Mouse (Mus musculus) hindbrain, postnatal 0 days (tissue): ENCODE data around the gene Galnt18. TPM values are rescaled to one million over a fixed set of nuclear protein-coding genes. Genes with fewer than 3 reads are reported as not detected.

ENCODE experiments used
- ATAC-seq: fragments of 200-750 bp; cut with Nextera tagmentation; 2 replicates; pipeline ENCODE4 v1.8.0; 2017; ENCODE audit warnings: mild to moderate bottlenecking, moderate TSS enrichment, moderate library complexity
- DNase-seq: peaks from one replicate; pipeline ENCODE4 v3.0.0-alpha.2; 2015; ENCODE audit warnings: low spot score
- H3K27ac ChIP-seq: fragments of 300-500 bp; sonication (generic); 2 replicates; pipeline ENCODE4 v1.5.1; 2014; ENCODE audit warnings: mild to moderate bottlenecking
- H3K27me3 ChIP-seq: fragments of 300-500 bp; sonication (generic); 2 replicates; pipeline ENCODE4 v1.6.1; 2014; ENCODE audit warnings: low read length, mixed read lengths; ENCODE audit not compliant: insufficient read depth
- H3K36me3 ChIP-seq: fragments of 300-500 bp; sonication (generic); 2 replicates; pipeline ENCODE4 v1.6.1; 2014; ENCODE audit warnings: low read length, mixed read lengths; ENCODE audit not compliant: insufficient read depth
- H3K4me1 ChIP-seq: fragments of 300-500 bp; sonication (generic); 2 replicates; pipeline ENCODE4 v1.6.1; 2014; ENCODE audit warnings: antibody characterized with exemption, low read length, mixed read lengths; ENCODE audit not compliant: insufficient read depth
- H3K4me2 ChIP-seq: fragments of 300-500 bp; sonication (generic); 2 replicates; pipeline ENCODE4 v1.6.1; 2014; ENCODE audit warnings: low read depth, mild to moderate bottlenecking, low read length, moderate library complexity, mixed read lengths
- H3K4me3 ChIP-seq: fragments of 300-500 bp; sonication (generic); 2 replicates; pipeline ENCODE4 v1.5.1; 2014; ENCODE audit warnings: low read length
- H3K9ac ChIP-seq: fragments of 300-500 bp; sonication (generic); replicated peaks from 2 replicates; pipeline ENCODE4 v1.6.1; 2014; ENCODE audit warnings: mild to moderate bottlenecking, low read length, moderate library complexity, mixed read lengths
- H3K9me3 ChIP-seq: fragments of 300-500 bp; sonication (generic); 2 replicates; pipeline ENCODE4 v1.6.1; 2016; ENCODE audit warnings: low read length, mixed read lengths
- CTCF ChIP-seq: IDR thresholded peaks from 2 replicates; pipeline ENCODE4 v1.5.1; 2016; ENCODE audit warnings: antibody characterized with exemption, control low read depth, low read depth
- WGBS: fragments of 180-500 bp; shearing (Covaris S2); extraction: QIAGEN DNeasy Blood & Tissue Kit; methylation state at CpG from one replicate; pipeline ENCODE4 v1.1.7; 2014; 5-methylcytosine and 5-hydroxymethylcytosine counted together
- polyA plus RNA-seq: library from polyadenylated mRNA; unstranded; fragments of >200 nt; fragmentation: Nextera tagmentation; extraction: Ambion mirVana; gene quantifications from 2 replicates; pipeline ENCODE4 v1.2.1, GENCODE M21; 2015
- total RNA-seq: library from RNA; depleted of rRNA; stranded (reverse); fragments of >200 nt; gene quantifications from 2 replicates; pipeline ENCODE4 v1.2.3, GENCODE M21; 2014

Gene Galnt18
- total and polyA plus RNA-seq, 2 experiments from 2014 or later: 15.8 to 22.7 TPM

GRCm38 (mm10) chr7:111748571-111749071, 31.2 kb downstream of the Galnt18 start:
- Histone ChIP-seq H3K27ac (no peak overlapping the region), H3K27me3 (no peaks in the 10 kb centered on the region), H3K9me3 (no peaks in the 10 kb centered on the region), H3K9ac (no peak overlapping the region), H3K4me2 (no peak overlapping the region), H3K4me1 (0 out of 2 replicates have a peak, but pooled peaks cover 5% of the 10 kb centered on the region), H3K4me3 (no peak overlapping the region), H3K36me3 (no peaks in the 10 kb centered on the region)
- WGBS: 69% methylated on average over 3 of the region's 3 CpGs
- TF ChIP-seq CTCF: no peak
- no peak for DNase-seq
- no peak for ATAC-seq

GRCm38 (mm10) chr7:111744770-111745169, 35.0 kb downstream of the Galnt18 start:
- Histone ChIP-seq H3K9ac (no peak overlapping the region), H3K27me3 (no peaks in the 10 kb centered on the region), H3K9me3 (no peaks in the 10 kb centered on the region), H3K4me2 (no peak overlapping the region), H3K4me3 (no peak overlapping the region), H3K4me1 (0 out of 2 replicates have a peak, but pooled peaks cover 5% of the 10 kb centered on the region), H3K36me3 (no peaks in the 10 kb centered on the region), H3K27ac (no peak overlapping the region)
- no peak for ATAC-seq
- no peak for TF ChIP-seq CTCF
- DNase-seq: no peak

DNA sequence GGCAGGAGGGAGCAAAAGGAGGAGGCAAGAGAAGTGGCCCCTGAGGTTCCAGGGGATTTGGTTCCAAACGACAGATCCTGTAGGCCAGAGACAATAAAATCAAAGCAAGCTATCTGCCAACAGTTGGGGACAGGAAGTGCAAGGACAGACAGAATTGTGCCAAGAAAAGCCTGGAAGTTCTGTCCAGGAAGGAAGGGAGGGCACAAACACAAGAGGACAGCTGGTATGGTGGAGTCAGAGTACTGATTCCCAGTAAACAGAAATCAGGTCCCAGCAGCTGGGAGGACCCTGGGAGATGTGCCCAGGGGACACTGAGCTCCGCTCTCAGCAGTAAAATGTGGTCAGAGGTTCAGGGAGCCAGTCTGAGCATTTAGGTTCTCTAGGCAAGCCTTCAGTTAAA, 38.2 kb downstream of the Galnt18 start:
- no peak for DNase-seq
- no peaks in the 10 kb centered on the region for H3K36me3 ChIP-seq

DNA sequence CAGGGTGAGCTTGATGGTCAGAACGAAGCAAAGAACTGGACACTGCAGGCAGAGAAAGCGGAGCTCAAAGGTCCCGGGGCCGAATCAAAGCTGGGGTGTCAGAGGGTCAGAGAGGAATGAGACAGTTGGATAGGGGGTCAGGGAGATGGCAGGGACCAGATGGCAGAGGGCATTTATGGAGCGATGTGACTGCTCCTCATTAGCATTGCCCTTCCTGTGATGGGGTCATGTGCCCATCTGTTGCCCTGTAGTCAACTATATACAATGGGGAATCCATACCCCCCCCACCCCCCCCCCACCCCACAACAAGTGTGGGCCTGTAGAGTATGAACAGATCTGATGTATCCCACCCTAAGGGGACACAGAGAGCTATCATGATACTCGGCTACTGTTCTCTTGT, 39.7 kb downstream of the Galnt18 start:
- 53% methylated on average over 6 of the region's 6 CpGs for WGBS
- no peak for TF ChIP-seq CTCF
- Histone ChIP-seq H3K9me3 (no peaks in the 10 kb centered on the region), H3K4me1 (0 out of 2 replicates have a peak, but pooled peaks cover 13% of the 10 kb centered on the region), H3K4me3 (no peak overlapping the region), H3K27ac (no peak overlapping the region), H3K4me2 (no peak overlapping the region), H3K27me3 (no peaks in the 10 kb centered on the region), H3K36me3 (no peaks in the 10 kb centered on the region), H3K9ac (no peak overlapping the region)
- DNase-seq: no peak
- ATAC-seq: 0 out of 2 replicates have a peak, but pooled peaks have one; percentile 24

More for the DNA sequence above, 38.2 kb downstream of the Galnt18 start:
- Histone ChIP-seq H3K9me3 (no peaks in the 10 kb centered on the region), H3K27me3 (no peaks in the 10 kb centered on the region), H3K4me2 (no peak overlapping the region), H3K9ac (no peak overlapping the region), H3K27ac (no peak overlapping the region), H3K4me1 (0 out of 2 replicates have a peak, but pooled peaks cover 13% of the 10 kb centered on the region), H3K4me3 (no peak overlapping the region)
- WGBS: 40% methylated on average over 2 of the region's 2 CpGs
- no peak for TF ChIP-seq CTCF
- no peak for ATAC-seq

DNA sequence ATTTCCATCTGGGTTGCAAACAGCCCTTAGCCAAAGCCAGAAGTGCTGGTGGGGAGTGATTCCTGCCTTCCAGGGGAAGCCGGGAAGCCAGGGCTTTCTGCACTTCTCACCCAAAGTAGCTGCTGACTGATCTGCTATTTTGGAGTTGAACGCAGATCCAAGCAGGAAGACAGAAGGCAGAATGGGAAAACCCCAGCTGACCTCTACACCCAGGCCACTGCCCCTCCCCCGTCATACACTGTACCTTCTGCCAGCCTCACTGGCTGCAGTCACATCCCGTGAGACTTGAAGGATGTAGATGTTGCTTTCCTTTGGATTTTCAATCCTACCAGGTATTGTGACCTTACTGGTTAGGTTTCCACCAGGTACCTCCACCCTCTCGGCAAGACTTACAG, 40.4 kb downstream of the Galnt18 start:
- Histone ChIP-seq H3K9ac (no peak overlapping the region), H3K4me2 (no peak overlapping the region), H3K4me1 (0 out of 2 replicates have a peak, but pooled peaks cover 12% of the 10 kb centered on the region), H3K4me3 (no peak overlapping the region), H3K27me3 (no peaks in the 10 kb centered on the region), H3K9me3 (no peaks in the 10 kb centered on the region), H3K36me3 (no peaks in the 10 kb centered on the region), H3K27ac (no peak overlapping the region)
- DNase-seq (no peak), ATAC-seq (no peak)
- no peak for TF ChIP-seq CTCF
- WGBS: 68% methylated on average over 5 of the region's 5 CpGs

DNA sequence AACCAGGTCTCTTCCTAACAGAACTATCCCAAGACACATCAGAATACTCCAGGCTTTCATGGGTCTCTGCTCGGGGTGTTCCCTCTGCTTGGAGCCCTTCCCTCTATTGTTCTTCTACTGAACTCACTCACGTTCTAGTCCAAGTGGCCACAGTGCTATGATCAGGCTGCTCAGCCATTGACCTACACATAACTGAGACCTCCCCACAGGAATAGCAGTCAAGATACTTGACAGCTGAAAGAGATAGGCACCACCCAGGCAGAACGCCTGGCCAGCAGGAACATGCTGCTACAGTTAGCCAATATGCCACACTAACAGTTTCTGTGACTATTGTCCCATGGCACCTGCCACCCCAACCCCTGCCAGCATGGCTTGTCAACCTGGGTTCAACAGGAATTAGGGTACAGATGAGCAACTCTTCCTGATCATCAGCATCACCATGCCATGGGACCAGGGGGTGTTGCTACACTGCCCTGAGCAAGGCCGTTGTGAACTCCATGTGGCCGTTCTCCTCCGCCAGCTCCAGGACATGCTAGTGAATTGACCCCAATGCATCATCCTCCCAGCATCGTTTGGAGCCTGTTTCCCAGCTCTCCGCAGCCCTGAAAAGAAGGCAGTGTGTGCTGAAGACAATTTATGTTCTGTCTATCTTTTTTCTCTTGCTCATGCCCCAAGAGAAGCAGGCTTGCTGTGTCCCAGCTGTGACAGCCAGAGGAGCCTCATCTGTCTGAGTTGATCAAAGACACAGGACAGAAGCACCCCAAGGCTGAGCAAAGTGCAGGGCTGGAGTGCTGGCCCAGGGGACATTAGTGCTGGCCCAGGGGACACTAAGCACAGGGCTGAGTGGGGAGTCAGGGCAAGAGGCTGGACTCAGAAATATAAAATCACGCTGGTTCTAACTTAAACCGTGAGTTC, 41.1 kb downstream of the Galnt18 start:
- H3K27ac ChIP-seq: no peak overlapping the region
- ATAC-seq: 0 out of 2 replicates have a peak, but pooled peaks have one; percentile 41
- no peak for DNase-seq
- no peak overlapping the region for H3K4me2 ChIP-seq
- WGBS: 52% methylated on average over 10 of the region's 10 CpGs
- no peaks in the 10 kb centered on the region for H3K36me3 ChIP-seq
- H3K4me3 ChIP-seq: no peak overlapping the region
- TF ChIP-seq CTCF: no peak
- no peaks in the 10 kb centered on the region for H3K27me3 ChIP-seq
- 0 out of 2 replicates have a peak, but pooled peaks cover 8% of the 10 kb centered on the region for H3K4me1 ChIP-seq
- no peak overlapping the region for H3K9ac ChIP-seq
- H3K9me3 ChIP-seq: no peaks in the 10 kb centered on the region
